Mouse (Mus musculus): ENCODE results near the gene Cacna2d3.
A peak's percentile ranks its signal among the peaks of the same experiment; 100 is the strongest.

The Cacna2d3 gene

GRCm38 (mm10) chr14:28984276-28984675 lies 737.4 kb downstream of the Cacna2d3 start:
- Histone ChIP-seq H3K4me3 (replicated peaks; ENCODE audit: low read length) (no peak overlapping the region), H3K27me3 (ENCODE audit: insufficient read depth, low read length) (no peaks in the 10 kb centered on the region), H3K36me3 (ENCODE audit: insufficient read depth, low read length) (no peaks in the 10 kb centered on the region), H3K4me1 (replicated peaks; ENCODE audit: low read depth, low read length) (no peaks in the 10 kb centered on the region), H3K9me3 (ENCODE audit: low read length) (no peaks in the 10 kb centered on the region)
- no peak for TF ChIP-seq POU5F1 (IDR thresholded peaks at IDR 0.05; ENCODE audit: borderline replicate concordance, low read length)
- no peak for TF ChIP-seq CTCF (conservative IDR thresholded peaks at IDR 0.05; ENCODE audit: low read length)
- no peak for TF ChIP-seq NANOG (IDR thresholded peaks at IDR 0.05; ENCODE audit: borderline replicate concordance, low read length)

GRCm38 (mm10) chr14:28980482-28980881 lies 741.2 kb downstream of the Cacna2d3 start:
- Histone ChIP-seq H3K27me3 (ENCODE audit: insufficient read depth, low read length) (no peaks in the 10 kb centered on the region; the same call in 1 of the 2 replicates), H3K4me1 (replicated peaks; ENCODE audit: low read depth, low read length) (no peaks in the 10 kb centered on the region), H3K36me3 (ENCODE audit: insufficient read depth, low read length) (no peaks in the 10 kb centered on the region), H3K9me3 (ENCODE audit: low read length) (no peaks in the 10 kb centered on the region), H3K4me3 (replicated peaks; ENCODE audit: low read length) (no peak overlapping the region)
- 0 out of 2 replicates have a peak, but pooled peaks have one; percentile 13 for TF ChIP-seq CTCF (conservative IDR thresholded peaks at IDR 0.05; ENCODE audit: low read length)
- no peak for TF ChIP-seq POU5F1 (IDR thresholded peaks at IDR 0.05; ENCODE audit: borderline replicate concordance, low read length)
- no peak for TF ChIP-seq NANOG (IDR thresholded peaks at IDR 0.05; ENCODE audit: borderline replicate concordance, low read length)

GRCm38 (mm10) chr14:28979230-28979629 lies 742.4 kb downstream of the Cacna2d3 start:
- H3K4me3 ChIP-seq (replicated peaks; ENCODE audit: low read length) = no peak overlapping the region
- H3K36me3 ChIP-seq (ENCODE audit: insufficient read depth, low read length) = no peaks in the 10 kb centered on the region
- H3K27me3 ChIP-seq (ENCODE audit: insufficient read depth, low read length) = no peaks in the 10 kb centered on the region; the same call in 1 of the 2 replicates
- no peak for TF ChIP-seq POU5F1 (IDR thresholded peaks at IDR 0.05; ENCODE audit: borderline replicate concordance, low read length)
- no peak for TF ChIP-seq NANOG (IDR thresholded peaks at IDR 0.05; ENCODE audit: borderline replicate concordance, low read length)
- TF ChIP-seq CTCF (conservative IDR thresholded peaks at IDR 0.05; ENCODE audit: low read length) = no peak
- H3K4me1 ChIP-seq (replicated peaks; ENCODE audit: low read depth, low read length) = no peaks in the 10 kb centered on the region
- H3K9me3 ChIP-seq (ENCODE audit: low read length) = no peaks in the 10 kb centered on the region

- Histone ChIP-seq H3K27me3 (ENCODE audit: insufficient read depth, low read length) (no peaks in the 10 kb centered on the region; the same call in 1 of the 2 replicates), H3K4me1 (replicated peaks; ENCODE audit: low read depth, low read length) (no peaks in the 10 kb centered on the region), H3K4me3 (replicated peaks; ENCODE audit: low read length) (no peak overlapping the region), H3K9me3 (ENCODE audit: low read length) (no peaks in the 10 kb centered on the region), H3K36me3 (ENCODE audit: insufficient read depth, low read length) (no peaks in the 10 kb centered on the region)
- TF ChIP-seq POU5F1 (IDR thresholded peaks at IDR 0.05; ENCODE audit: borderline replicate concordance, low read length) = no peak
- no peak for TF ChIP-seq NANOG (IDR thresholded peaks at IDR 0.05; ENCODE audit: borderline replicate concordance, low read length)
- TF ChIP-seq CTCF (conservative IDR thresholded peaks at IDR 0.05; ENCODE audit: low read length) = no peak
Measured at GRCm38 (mm10) chr14:28972620-28973019, 749.0 kb downstream of the Cacna2d3 start.

GRCm38 (mm10) chr14:28969247-28969646 lies 752.4 kb downstream of the Cacna2d3 start:
- no peaks in the 10 kb centered on the region for H3K9me3 ChIP-seq (ENCODE audit: low read length)
- no peaks in the 10 kb centered on the region for H3K36me3 ChIP-seq (ENCODE audit: insufficient read depth, low read length)
- peaks cover 10% of the 10 kb centered on the region for H3K27me3 ChIP-seq (ENCODE audit: insufficient read depth, low read length)
- H3K4me3 ChIP-seq (replicated peaks; ENCODE audit: low read length) = no peak overlapping the region
- H3K4me1 ChIP-seq (replicated peaks; ENCODE audit: low read depth, low read length) = no peaks in the 10 kb centered on the region
- TF ChIP-seq CTCF (conservative IDR thresholded peaks at IDR 0.05; ENCODE audit: low read length) (no peak), POU5F1 (IDR thresholded peaks at IDR 0.05; ENCODE audit: borderline replicate concordance, low read length) (no peak), NANOG (IDR thresholded peaks at IDR 0.05; ENCODE audit: borderline replicate concordance, low read length) (no peak)

- Histone ChIP-seq H3K36me3 (ENCODE audit: insufficient read depth, low read length) (no peaks in the 10 kb centered on the region), H3K4me1 (replicated peaks; ENCODE audit: low read depth, low read length) (peaks cover 3% of the 10 kb centered on the region), H3K27me3 (ENCODE audit: insufficient read depth, low read length) (peaks cover 27% of the 10 kb centered on the region), H3K4me3 (replicated peaks; ENCODE audit: low read length) (no peak overlapping the region), H3K9me3 (ENCODE audit: low read length) (no peaks in the 10 kb centered on the region)
- TF ChIP-seq POU5F1 (IDR thresholded peaks at IDR 0.05; ENCODE audit: borderline replicate concordance, low read length) = no peak
- no peak for TF ChIP-seq NANOG (IDR thresholded peaks at IDR 0.05; ENCODE audit: borderline replicate concordance, low read length)
- TF ChIP-seq CTCF (conservative IDR thresholded peaks at IDR 0.05; ENCODE audit: low read length) = no peak
Measured at GRCm38 (mm10) chr14:28966881-28967280, 754.8 kb downstream of the Cacna2d3 start.

GRCm38 (mm10) chr14:28961379-28961778 lies 760.3 kb downstream of the Cacna2d3 start:
- Histone ChIP-seq H3K4me1 (replicated peaks; ENCODE audit: low read depth, low read length) (peaks cover 33% of the 10 kb centered on the region), H3K36me3 (ENCODE audit: insufficient read depth, low read length) (no peaks in the 10 kb centered on the region), H3K4me3 (replicated peaks; ENCODE audit: low read length) (no peak overlapping the region), H3K27me3 (ENCODE audit: insufficient read depth, low read length) (peaks cover 26% of the 10 kb centered on the region), H3K9me3 (ENCODE audit: low read length) (0 out of 2 replicates have a peak, but pooled peaks cover 2% of the 10 kb centered on the region)
- TF ChIP-seq POU5F1 (IDR thresholded peaks at IDR 0.05; ENCODE audit: borderline replicate concordance, low read length) = no peak
- TF ChIP-seq CTCF (conservative IDR thresholded peaks at IDR 0.05; ENCODE audit: low read length) = no peak
- peak; percentile 87 for TF ChIP-seq NANOG (IDR thresholded peaks at IDR 0.05; ENCODE audit: borderline replicate concordance, low read length)

- Histone ChIP-seq H3K27me3 (ENCODE audit: insufficient read depth, low read length) (peaks cover 23% of the 10 kb centered on the region), H3K4me3 (replicated peaks; ENCODE audit: low read length) (no peak overlapping the region), H3K9me3 (ENCODE audit: low read length) (0 out of 2 replicates have a peak, but pooled peaks cover 2% of the 10 kb centered on the region), H3K4me1 (replicated peaks; ENCODE audit: low read depth, low read length) (peaks cover 44% of the 10 kb centered on the region), H3K36me3 (ENCODE audit: insufficient read depth, low read length) (no peaks in the 10 kb centered on the region)
- TF ChIP-seq POU5F1 (IDR thresholded peaks at IDR 0.05; ENCODE audit: borderline replicate concordance, low read length) (no peak), CTCF (conservative IDR thresholded peaks at IDR 0.05; ENCODE audit: low read length) (no peak), NANOG (IDR thresholded peaks at IDR 0.05; ENCODE audit: borderline replicate concordance, low read length) (no peak)
Measured at GRCm38 (mm10) chr14:28959042-28959441, 762.6 kb downstream of the Cacna2d3 start.

Measured in E14TG2a.4 (cell line).